Mouse (Mus musculus) gastrocnemius, adult 18-20 months (tissue): ENCODE measurements around the gene Thsd4. TPM values are rescaled to one million over a fixed set of nuclear protein-coding genes. Genes with fewer than 3 reads are reported as not detected.

Source experiments
- DNase-seq: peaks from one replicate; pipeline ENCODE4 v3.0.0; 2021; ENCODE audit warnings: low spot score
- total RNA-seq, 2 experiments: library from RNA; stranded (reverse); gene quantifications; 2 replicates each; pipeline ENCODE4 v1.2.3; 2021

Gene Thsd4
- total RNA-seq, 2 experiments from 2014 or later: 0.45 to 0.82 TPM

GRCm38 (mm10) chr9:60152990-60153389, 368.9 kb downstream of the Thsd4 start:
- no peak for DNase-seq

DNA sequence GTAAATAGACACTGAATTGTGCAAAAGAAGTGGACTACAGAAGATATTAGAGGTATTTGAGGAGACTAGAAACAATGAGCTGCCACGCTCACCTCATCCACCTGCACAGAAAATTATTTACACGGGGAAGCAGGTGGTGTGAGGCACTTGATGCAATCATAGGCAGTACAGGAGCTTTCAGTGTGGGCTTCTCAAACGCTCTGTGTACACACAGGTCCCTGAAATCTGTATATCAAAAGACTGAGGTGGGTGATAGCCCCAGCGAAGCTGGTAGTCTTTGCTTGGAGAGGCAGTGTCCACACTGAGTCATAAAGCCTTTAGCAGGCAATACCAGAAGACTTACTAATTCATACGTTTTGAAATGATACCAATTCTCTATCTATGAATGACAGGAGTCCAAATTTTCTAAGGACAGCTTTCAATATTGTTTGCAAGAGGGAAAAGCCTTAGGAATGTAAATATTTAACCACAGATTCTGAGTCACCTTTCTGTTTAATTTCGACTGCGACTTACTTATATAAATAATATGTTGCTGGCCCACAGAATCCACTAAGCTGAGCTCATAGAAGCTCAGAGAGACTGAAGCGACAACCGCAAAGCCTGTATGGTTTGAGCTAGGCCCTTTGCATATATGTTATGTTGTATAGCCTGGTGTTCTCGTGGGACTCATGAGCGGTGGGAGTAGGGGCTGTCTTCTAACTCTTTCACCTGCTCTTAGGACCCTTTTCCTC, 369.8 kb downstream of the Thsd4 start:
- DNase-seq: no peak

GRCm38 (mm10) chr9:60150511-60150910, 371.3 kb downstream of the Thsd4 start:
- DNase-seq: no peak

DNA sequence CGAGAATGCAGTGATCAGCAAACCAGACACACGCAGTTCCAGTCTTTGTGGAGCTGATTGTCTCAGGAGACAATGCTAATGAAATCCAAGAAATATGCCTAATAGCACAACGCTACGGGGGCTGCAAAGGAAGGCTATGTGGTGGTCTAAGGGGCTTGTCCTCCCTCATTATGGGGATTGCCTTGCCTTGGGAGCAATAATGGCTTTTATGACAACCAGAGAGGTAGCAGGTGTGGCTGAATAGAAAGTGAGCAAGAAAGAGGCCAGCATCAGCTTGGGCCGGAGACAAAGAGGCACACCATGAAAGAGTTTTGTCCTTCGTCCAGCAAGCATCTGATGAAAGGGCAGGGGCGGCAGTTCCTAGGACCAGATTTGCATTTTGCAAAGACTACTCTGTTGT, 372.9 kb downstream of the Thsd4 start:
- DNase-seq: no peak

- no peak for DNase-seq
Observed at GRCm38 (mm10) chr9:60147401-60147800, 374.4 kb downstream of the Thsd4 start.

- DNase-seq: no peak
Observed at GRCm38 (mm10) chr9:60143816-60144215, 378.0 kb downstream of the Thsd4 start.

- no peak for DNase-seq
Observed at GRCm38 (mm10) chr9:60141081-60141514, 380.7 kb downstream of the Thsd4 start.

DNA sequence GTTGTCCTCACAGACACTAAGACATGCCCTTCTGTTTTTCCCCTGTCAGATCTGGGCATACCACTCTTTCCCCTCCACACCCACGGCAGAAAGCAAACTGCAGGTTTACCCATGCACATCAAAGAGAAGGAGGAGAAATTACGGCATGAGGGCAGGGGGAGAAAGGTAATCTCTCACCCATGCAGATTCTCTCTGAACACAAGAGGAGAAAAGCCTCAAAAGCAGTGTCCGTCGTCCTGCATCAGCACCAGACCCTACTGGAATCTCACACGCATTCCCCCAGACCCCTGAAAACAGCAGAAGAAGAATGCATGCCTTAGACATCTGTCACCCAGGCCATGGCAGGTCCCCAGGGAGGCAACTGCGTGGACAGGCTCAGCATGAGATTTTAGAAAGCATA, 381.4 kb downstream of the Thsd4 start:
- no peak for DNase-seq

- no peak for DNase-seq
Observed at GRCm38 (mm10) chr9:60139446-60139845, 382.4 kb downstream of the Thsd4 start.

- DNase-seq: no peak
Observed at GRCm38 (mm10) chr9:60129235-60129991, 392.4 kb downstream of the Thsd4 start.

DNA sequence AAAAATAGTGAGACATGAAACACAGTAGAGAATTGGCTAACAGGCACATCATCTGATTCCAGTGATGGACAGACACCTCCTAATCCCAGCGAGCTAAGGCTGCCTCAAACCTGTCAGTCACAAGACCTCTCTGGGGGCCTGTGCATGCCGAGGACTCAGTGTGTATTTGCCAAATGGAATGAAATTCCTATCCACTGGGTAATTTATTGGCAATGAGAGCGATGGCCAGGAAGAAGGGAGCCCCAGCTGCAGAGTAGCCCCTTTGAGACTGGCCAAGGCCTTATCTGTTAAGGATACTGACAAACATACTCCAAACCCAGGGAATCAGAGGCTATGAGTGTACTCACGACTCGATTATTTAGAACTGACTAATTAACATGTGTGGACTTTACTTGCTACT, 394.9 kb downstream of the Thsd4 start:
- no peak for DNase-seq

GRCm38 (mm10) chr9:60124102-60124501, 397.7 kb downstream of the Thsd4 start:
- no peak for DNase-seq

- no peak for DNase-seq
Observed at GRCm38 (mm10) chr9:60123066-60123465, 398.8 kb downstream of the Thsd4 start.

- DNase-seq: peak; percentile 50
Observed at GRCm38 (mm10) chr9:60119846-60120245, 402.0 kb downstream of the Thsd4 start.

DNA sequence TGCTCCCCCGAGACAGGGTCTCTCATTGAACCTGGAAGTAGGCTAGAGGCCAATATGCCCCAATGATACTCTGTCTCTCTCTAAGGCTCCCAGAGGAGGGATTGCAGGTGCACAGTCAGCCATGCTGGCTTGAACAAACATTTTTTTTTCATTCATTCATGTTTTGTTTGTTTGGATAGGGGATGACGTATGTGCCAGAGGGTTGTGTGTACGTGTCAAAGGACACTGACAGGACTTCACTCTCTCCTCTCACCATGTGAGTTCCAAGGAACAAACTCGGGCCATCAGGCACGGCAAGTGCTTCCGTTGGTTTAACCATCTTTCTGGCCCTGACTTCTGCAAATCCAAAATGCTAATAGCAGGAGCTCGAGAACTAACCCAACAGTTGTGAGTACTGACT, 404.0 kb downstream of the Thsd4 start:
- DNase-seq: no peak

GRCm38 (mm10) chr9:60115711-60116247, 406.1 kb downstream of the Thsd4 start:
- no peak for DNase-seq

DNA sequence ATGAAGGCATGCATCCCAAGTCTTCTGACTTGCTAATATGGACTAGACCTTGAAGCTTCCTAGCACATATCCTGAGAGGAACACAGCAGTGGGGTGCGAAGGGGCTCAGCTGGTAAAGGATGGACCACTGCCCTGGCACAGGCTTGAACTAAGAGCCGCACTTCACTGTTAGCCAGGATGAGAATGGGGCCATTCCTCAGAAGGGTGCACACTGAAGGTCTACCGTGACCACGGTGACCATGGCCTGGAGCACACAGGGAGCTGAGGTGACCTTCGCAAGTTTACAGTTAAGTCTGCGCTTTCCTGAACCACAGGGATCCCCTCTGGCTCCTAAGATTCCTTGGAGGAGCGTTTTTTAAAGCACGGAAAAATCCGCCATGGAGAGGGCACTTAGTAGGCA, 406.5 kb downstream of the Thsd4 start:
- DNase-seq: no peak

GRCm38 (mm10) chr9:60110200-60110599, 411.6 kb downstream of the Thsd4 start:
- no peak for DNase-seq

DNA sequence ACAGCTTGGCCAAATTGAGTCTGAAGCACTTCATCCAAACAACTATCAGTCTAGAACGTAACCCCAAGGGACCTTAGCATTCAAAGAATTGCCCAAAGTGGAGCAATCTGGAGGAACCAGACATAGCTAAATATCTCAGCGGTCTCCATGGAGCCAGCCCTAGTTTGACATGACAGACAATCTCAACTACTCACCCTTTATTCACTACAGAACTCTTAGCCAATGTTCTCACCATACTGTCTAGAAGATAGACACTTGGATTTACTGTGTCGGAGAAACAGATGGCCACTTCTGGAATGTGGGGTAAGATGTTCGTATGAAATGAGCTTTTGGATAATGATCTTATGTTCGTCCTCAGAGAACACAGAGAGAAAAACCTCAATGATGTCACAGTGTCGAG, 415.2 kb downstream of the Thsd4 start:
- DNase-seq: no peak

GRCm38 (mm10) chr9:60106106-60106505, 415.7 kb downstream of the Thsd4 start:
- no peak for DNase-seq

DNA sequence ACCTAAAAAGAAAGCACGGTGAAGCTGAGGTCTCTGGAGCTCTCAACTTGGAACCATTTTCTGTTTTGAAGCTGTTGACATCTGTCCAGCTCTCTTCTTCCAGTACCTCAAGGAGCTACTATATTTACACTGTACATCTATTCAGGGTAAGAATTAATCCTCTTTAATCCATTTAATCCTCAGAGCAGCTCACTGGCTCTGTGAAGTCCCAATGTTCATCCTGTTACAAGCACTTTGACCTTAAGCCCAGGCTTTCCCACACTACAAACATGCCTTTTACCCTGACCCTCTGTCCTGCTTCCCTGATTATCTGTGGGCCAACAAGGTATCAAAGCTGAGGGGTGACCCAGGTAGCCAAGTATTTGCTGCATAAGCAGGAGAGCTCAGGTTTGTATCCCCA, 427.6 kb downstream of the Thsd4 start:
- DNase-seq: no peak

- DNase-seq: no peak
Observed at GRCm38 (mm10) chr9:60092428-60092827, 429.4 kb downstream of the Thsd4 start.

GRCm38 (mm10) chr9:60089441-60089840, 432.4 kb downstream of the Thsd4 start:
- DNase-seq: no peak
